Mouse (Mus musculus): ENCODE results near the gene Adgb.
A peak's percentile ranks its signal among the peaks of the same experiment; 100 is the strongest.
"Not testable (repeated sequence)": the region's sequence is repeated elsewhere in the genome, so short reads cannot be mapped to it uniquely, and the experiment has no call there.

The Adgb gene

DNA sequence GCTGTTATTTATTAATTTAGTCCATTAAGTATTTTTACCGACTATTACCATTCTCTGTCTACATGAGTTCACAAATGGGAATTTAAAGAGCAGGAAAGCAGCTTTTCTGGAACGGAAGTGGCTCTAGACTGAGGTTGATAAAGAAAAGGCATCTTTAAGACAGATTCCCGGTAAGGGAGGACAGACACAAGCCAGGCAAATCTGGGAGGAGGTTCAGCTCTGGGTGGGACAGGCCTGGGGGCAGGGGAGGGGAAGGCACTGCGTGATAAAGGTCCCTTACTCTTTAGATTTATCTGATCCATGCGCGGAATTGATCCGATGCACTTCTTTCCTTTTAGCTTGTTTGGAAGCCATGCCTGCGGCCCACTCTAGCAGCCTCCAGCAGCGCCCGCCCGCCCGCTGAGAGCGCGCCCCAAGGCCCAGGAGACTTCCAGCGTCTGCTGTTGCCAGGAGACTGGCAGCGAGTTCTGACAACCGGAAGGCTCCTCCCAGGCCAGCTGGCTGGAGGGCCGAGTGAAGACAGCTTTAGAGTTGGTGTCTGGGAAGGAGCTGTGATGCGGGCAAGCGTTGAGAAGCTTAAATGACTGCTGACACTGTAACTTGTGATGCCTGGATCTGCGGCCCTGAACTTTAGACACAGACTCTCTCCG, at the start of gene Adgb:
Gene Adgb, minus strand, starts transcription at position 366 of the 650 bp plus-strand sequence.
- DNase-seq (ENCODE audit: low spot score): peak; percentile 79

DNA sequence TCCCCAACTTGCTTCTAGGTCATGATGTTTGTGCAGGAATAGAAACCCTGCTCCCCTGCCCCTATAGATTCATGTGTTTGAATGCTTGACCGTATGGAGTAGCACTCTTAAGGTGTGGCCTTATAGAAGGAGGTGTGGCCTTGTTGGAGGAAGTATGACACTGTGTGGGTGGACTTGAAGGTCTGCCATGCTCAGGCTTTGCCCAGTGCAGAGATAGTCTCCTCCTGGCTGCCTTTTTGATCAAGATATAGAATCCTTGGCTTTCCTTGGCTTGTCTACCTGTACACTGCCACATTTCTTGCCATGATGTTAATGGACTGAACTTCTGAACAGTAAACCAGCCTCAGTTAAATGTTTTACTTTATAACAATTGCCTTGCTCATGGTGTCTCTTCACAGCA, 8.0 kb upstream of the Adgb start:
- DNase-seq (ENCODE audit: low spot score): no peak

DNA sequence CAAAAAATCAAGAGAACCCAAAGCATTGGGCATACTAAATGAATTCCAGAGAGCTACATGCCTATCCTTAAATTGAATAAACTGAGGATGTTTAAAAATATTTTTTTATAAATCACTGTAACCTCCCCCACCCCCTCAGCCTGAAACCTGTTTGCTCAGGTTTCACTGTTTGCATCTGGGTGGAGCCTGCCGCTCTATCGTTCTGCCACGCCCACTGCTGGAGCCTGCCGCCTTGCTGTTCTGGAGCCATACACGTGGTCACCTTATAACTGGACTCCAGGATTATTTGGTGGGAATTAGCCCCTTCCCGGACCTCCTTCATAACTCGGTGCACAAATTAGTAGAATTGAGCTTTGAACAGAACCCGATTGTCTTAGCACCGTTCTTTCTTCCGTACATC, 5.3 kb upstream of the Adgb start:
- DNase-seq (ENCODE audit: low spot score): not testable (repeated sequence)

DNA sequence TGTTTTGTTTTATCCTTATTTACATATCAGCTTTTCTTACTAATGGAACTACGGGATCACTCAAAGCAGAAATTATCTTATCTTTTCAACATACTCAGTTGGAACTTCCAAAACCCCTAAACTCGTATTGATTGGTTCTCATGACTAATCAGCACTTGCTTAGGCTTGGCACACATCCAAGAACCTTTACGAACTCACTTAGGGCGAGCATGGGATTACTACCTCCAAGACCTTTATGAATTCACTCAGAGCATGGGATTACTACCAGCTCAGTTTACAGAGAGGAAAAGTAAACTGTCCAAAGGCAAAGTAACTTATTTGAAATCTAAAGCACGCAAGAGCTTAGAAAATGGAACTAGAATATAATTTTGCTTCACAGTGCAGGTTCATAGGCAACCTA, 4.8 kb upstream of the Adgb start:
- DNase-seq (ENCODE audit: low spot score): no peak

DNA sequence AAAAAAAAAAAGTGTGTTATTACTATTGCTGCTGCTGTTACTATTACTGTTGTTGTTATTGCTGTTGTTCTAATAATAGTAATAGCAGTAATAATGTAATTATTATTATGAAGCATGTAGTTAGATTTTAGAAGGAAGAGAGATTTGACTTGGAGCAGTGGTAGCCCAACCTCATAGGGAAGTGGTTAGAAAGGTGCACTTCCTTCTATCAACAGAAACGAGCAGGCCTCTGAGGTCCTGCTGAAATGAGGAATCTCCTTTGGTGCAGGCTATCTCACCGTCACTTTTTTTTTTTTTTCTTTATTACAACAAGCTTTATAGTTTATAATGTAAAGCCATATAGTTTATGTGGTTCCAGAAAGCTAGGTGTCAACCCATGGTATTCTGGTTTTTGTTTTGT, 4.4 kb upstream of the Adgb start:
- no peak for DNase-seq (ENCODE audit: low spot score)

DNA sequence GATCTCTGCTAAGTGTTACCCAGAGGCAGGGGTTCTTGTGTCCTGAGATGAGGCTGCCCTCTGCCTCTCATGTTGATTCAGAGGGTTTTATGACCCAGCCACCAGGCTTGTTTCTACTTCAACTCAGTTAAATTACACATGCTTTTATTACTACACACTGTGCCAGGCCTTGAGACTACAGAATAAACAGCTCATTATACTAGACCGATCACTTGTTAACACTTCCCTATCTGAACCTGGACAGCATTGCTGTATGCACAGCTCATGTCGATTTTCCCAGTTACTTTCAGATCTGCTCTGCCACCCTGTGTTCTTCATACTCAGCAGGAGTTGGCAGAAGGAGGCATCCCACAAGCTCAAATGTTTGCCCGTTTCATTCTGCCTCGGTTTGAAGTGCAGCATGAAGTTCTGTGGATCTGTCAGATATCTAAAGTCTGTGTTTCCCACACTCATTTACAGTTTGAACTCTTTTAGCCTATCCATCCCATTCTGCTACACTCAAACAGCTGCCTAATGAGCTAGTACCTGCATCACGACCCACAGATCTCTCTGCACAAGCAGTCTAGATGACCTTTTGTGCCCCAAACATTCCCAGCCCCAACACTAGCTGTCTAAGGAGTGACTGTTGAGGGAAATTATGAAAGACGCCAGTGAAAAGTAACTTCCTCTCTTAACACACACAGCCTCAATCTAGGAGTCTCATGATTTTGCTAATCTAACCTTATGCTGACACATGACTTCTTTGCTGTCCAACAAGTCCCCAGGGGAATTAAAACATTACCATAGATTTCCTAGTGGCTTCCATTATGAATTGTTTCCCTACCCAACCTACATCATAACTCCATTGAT, 3.2 kb downstream of the Adgb start:
- no peak for DNase-seq (ENCODE audit: low spot score)

DNA sequence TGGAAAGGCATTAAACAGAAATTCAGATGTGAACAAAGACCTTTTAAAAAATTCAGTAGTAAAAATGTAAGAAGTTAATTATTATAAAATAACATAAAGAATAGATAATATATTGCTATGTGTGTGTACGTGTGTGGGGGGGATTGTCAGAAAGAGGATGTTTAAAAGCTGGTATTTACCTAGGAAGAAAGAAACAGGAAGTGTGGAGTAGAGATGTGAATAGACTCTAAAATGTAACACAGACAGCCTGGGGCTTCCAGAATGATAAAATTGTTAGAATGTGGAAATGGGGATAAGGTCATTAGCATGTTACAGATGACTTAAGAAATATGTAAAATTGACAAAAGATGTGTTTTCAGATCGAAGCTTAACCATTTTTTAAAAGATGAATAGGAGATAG, 12.0 kb downstream of the Adgb start:
- no peak for DNase-seq (ENCODE audit: low spot score)

DNA sequence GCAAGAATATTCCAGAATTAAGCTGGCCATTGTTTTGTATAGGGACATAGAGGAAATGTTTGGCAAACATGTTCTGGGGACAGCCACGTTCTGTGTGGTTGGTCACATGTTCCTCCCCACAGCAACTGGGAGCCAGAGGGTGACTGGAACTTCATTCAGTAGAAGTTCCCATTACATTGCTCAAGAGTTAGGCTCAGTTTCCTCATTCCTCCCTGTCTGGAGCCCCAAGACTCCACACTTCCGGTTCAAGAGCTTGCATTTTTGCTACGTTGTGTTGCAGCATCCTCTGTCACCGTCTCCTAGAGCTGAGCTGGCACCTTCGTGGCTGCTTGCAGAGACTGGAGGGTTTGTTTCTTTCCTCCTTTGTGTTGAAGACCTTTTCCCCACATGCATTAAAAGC, 15.1 kb downstream of the Adgb start:
- DNase-seq (ENCODE audit: low spot score): no peak

DNA sequence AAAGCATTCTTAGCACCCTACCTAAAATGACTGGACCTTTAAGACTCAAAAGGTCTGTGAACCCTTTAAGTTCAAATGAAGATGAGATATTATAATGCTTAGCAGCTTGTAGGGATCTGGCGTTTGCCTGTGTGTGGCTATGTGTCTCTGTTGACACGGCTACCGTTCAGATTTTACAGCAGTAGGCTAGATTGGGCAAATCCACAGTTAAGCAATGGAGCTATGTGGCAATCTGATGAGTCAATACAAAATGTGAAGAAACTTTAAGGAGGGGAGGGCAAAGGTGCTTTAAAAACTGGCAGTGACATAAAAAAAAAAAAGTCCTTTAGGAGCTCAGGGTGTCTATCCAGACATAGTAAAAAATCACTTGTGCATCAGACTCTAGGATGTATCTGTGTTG, 23.1 kb downstream of the Adgb start:
- DNase-seq (ENCODE audit: low spot score): no peak

DNA sequence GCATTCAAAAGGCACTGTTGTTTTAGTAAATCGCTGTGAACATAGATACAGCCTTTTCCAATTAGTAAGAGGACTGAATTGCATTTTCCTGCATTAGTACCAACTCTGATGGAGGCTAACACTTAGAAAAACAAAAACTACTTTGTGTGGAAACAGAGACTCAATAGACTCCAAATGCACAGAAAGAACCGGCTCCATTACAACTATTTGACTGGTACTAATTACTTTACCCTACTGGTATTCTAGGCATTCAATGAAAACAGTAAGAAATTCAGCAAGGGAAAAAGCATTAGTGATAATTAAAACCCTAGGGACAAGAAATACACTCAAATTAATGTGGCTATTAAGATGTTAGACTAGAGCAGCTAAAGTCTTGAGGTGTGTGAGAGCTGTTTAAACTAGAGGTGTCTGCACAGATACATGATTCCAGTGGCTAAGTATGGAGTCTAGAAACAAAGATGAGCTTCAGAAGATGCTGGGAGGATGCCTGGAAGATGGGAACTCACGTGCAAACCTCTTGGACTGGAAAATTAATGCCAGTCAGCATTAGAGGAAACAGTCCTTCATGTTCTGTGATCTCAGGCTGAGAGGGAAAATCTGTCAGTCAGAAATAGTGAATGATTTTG, 27.2 kb downstream of the Adgb start:
- DNase-seq (ENCODE audit: low spot score): no peak

DNA sequence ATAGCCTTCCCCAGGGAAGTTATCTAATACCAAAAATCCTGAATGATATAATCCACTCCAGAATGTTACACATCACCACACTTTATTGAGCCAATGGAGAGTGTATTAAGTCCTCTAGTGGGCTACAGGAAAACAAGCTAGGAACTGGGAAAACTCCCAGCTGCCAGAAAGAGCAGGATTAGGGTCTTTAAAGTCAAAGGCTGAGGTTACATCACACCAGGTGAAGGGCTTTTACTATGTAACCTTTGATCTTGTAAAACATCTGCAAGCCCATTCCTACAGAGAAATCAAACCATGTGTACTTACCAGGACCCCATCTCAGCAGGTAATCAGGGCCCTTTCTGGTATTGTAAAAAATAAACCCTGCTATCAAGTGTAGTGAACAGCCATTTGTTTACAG, 28.6 kb downstream of the Adgb start:
- no peak for DNase-seq (ENCODE audit: low spot score)

DNA sequence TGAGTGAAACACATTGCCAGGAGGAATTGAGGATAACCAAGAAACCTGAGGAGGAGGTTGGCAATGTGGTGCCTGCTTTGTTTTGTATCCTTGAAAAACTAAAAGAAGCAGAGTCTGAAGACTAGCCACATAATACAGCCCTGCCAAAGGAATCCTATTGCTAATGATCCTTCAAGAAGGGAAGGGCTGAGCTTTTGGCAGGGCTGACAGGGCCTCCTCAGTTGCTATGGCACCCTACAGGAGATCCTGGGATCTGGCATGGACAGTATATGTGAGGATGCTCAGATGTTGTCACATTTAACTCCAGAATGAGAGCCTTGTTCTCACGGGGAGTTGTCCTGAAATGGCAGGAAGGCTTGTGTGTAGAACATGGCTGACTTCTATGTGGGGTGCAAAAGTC, 37.1 kb downstream of the Adgb start:
- no peak for DNase-seq (ENCODE audit: low spot score)

DNA sequence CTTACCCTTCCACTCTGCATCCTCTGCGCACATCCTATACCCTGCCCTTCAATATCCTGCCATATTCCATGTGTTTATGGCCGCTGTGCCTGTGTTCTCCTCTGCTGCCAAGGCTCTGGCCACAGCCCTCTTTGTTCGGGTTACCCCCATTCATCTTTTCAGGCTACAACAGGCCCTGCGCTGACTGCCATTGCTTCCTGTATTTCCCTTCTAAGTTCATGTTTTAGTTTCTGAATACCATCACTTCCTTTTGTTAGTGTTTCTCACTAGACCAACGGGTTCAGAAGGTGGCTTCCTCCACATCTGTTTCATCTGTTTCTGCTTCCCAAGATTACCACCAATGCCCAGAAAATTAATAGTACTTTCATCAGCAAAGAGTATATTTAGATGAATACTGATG, 42.5 kb downstream of the Adgb start:
- no peak for DNase-seq (ENCODE audit: low spot score)

DNA sequence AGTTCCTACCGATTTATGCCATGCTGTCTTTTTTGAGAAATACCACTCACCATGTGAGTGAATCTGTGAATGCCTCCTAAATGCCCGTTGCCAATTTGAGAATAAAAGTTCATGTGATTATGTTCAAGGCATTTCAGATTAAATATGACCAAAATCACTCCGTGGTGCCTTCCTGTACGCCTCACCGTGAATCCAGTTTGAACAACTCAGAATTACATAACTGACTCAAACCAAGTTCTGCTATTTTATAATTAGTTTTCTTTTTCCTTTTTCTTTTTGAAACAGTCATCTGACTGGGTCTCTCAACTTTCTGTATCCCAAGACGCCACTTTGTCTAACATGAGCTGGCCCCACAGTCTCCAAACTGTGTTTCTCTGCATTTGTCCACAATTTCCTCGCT, 43.1 kb downstream of the Adgb start:
- DNase-seq (ENCODE audit: low spot score): no peak

DNA sequence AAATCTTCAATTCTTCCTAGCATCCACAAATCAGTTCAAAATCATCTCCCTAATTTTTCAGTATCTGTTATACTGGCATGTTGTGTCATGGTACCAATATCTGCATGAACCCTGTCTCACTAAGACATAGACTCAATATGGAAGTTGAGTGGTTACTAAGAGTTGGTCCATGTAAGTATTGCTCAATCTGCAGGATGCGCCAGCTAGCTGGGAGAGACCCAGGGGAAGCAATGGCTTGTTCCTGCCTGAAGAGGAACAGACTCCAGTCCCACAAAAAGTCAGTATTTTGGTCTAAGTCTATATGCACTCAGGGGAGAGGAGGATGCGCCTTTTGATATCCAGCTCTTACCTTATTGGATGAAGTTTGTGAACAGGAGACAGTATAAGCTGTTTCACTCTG, 47.7 kb downstream of the Adgb start:
- DNase-seq (ENCODE audit: low spot score): no peak

DNA sequence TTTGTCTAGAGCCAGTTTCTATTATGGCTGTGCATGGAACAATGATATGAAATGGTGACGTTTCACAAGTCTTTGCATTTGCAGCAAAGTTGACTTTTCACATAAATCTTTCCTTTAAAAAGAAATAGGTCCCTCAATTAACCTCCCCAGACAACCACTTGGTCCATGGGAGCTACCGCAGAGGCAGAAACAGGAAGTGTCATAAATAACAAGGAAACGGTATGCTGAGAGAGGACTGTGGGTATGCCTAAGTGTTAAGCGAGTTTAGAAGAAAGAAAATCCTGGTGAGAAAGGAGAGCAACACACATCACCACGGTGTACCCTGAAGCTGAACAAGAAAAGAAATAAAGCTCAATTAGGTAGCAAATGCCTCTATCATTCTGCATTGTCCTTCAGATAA, 61.1 kb downstream of the Adgb start:
- no peak for DNase-seq (ENCODE audit: low spot score)

DNA sequence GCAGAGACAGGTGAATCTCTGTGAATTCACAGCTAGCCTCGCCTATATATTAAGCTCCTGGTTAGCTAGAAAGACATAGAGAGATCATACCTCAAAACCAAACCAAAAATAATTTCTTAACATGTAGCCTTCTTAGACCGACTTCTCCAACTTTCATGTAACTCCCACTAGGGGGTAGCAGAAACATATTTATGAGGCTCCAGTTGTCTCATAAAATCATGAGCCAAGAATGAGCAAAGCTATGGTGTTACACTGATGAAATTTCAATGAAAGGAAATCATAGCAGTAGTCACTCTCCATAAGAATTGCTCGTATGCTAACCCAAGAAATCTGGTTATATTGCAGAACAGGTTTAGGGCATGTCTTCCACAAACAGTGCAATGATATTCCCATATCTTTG, 64.0 kb downstream of the Adgb start:
- peak; percentile 74 for DNase-seq (ENCODE audit: low spot score)

DNA sequence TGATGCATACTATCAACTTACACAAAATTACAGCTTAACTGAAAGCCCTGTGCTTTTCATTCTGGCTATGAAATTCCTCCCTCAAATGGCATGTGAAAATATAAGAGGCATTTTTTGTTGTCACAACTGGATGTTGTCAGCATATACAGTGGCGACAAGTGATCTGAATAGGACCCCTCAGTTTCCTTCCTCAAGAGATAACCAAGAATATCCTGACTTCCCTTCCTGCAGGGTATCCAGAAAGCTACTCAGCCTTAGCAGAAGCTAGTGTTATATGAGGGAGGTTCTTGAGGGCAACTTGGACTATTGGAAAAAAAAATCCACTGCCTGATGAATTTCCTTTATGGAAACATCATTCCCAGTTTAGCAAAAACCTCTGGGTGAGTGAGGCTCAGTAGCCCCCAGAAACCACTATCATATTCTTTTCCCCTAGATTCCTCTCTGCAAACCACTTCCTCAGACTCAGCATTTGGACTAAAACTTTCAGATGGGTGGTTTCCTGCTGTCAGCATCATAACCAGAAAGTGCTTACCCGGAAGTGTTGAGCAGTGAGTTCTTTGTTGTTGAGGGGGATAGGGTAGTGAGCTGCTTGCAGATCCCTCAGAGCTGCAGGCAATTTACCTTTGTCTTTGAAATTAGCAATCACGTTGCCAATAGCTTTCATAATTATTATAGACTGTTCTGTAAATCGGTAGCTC, 76.2 kb downstream of the Adgb start:
- DNase-seq (ENCODE audit: low spot score): no peak

DNA sequence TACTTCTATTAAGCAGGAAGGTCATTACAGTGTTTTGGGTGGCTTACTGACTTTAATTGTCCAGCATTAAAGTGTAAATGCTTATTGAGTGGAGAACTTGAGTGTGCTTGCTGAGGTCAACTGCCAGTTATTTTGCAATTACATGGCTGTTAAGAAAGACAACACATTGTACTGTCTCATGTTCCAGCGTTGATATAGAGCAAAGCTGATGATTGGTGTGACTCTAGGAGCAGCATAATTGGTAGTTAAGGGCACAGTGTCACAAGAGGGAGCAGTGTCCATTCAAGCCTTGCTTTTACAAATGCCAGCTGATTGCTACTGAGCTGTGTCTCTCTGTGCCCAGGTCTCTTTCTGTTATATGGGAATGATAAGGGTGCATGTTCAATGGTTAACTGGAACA, 97.5 kb downstream of the Adgb start:
- DNase-seq (ENCODE audit: low spot score): no peak

DNA sequence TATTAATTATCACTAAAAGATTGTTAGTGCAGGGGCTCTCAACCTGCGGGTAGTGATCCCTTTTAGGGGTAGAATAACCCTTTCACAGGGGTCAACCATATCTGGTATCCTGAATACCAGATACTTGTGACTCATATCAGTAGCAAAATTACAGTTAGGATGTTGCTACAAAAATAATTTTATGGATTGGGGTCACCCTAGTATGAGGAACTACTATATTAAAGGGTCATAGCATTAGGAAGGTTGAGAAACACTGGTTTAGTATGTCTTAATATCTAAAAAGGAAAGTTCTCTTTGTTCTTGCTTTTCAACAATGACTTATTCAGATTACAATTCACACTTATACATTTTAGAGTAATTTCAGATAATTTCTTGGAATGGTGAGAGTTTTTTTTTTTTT, 108.1 kb downstream of the Adgb start:
- DNase-seq (ENCODE audit: low spot score): no peak

DNA sequence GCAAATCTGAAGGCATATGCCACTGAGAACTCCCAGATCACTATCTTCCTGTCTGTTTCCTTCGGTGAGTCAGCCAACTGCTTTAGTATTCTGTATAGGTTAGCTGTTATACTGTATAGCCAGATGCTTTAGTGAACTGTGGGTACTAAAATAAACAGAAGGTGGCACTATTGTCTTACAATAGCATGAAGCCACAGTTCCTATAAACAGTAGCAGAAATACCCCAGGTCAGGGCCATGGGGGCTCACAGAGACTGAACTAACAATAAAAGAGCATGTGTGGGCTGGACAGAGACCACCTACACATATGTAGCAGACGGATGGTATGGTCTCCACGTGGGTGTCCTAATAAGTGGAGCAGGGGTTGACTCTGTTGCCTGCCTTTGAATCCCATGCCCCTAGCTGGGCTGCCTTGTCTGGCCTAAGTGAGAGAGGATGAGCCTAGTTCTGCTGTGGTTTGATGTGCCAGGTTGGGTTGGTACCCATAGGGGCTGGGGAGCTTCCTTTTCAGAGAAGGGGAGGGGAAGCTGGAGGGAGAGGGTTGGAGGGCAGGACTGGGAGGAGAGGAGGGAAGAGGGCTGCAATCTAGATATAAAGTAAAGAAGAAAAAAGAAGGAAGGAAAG, 116.4 kb downstream of the Adgb start:
- peak; percentile 71 for DNase-seq (ENCODE audit: low spot score)

DNA sequence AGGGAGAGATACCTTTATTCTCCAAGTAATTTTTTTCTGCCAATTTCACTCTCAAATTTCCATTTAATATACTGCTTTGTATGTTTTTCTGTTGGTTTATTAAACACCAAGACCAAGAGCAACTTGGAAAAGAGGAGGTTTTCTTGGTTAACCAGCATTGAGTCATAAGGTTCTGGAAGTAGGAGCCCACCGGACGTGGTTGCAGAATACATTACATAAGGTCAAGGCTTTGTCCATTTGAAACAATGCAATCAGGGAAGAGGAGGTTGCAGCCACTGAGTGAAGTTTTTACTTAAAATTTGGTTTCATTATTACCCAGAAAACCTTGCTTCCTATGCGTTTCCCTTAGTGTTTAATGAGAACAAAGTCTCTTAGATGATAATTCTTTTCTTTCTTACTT, 119.9 kb downstream of the Adgb start:
- no peak for DNase-seq (ENCODE audit: low spot score)

All from embryo, embryonic 10.5 days (tissue).